Mouse (Mus musculus) bone marrow macrophage, adult 2 months (primary cell): ENCODE results near the gene Gzmm. TPM values are rescaled to one million over a fixed set of nuclear protein-coding genes. Genes with fewer than 3 reads are reported as not detected.
"Not testable (repeated sequence)": the region's sequence is repeated elsewhere in the genome, so short reads cannot be mapped to it uniquely, and the experiment has no call there.

Source experiments
- H3K27ac ChIP-seq: 2 replicates; pipeline ENCODE4 v1.5.1; 2012; ENCODE audit warnings: low read depth, low read length; ENCODE audit not compliant: insufficient read depth
- H3K4me1 ChIP-seq: 2 replicates; pipeline ENCODE4 v1.6.1; 2012; ENCODE audit warnings: low read length; ENCODE audit not compliant: control insufficient read depth, insufficient read depth
- H3K4me3 ChIP-seq: 2 replicates; pipeline ENCODE4 v1.5.1; 2012; ENCODE audit warnings: mild to moderate bottlenecking, low read length, moderate library complexity; ENCODE audit not compliant: insufficient read depth
- CTCF ChIP-seq: IDR thresholded peaks from 2 replicates; pipeline ENCODE4 v1.5.1; 2012; ENCODE audit warnings: low read depth, mild to moderate bottlenecking, low read length, moderate library complexity
- POLR2A ChIP-seq: IDR thresholded peaks from 2 replicates; pipeline ENCODE4 v1.6.1; 2012; ENCODE audit warnings: mild to moderate bottlenecking, low read depth, low read length, borderline replicate concordance
- polyA plus RNA-seq: library from polyadenylated mRNA; stranded (reverse); fragments of >200 nt; gene quantifications from 2 replicates; pipeline ENCODE4 v1.2.4, GENCODE M21; 2012; ENCODE audit not compliant: missing spikeins, insufficient read depth, insufficient read length

Gzmm gene
- polyA plus RNA-seq, 1 experiment: not detected

DNA sequence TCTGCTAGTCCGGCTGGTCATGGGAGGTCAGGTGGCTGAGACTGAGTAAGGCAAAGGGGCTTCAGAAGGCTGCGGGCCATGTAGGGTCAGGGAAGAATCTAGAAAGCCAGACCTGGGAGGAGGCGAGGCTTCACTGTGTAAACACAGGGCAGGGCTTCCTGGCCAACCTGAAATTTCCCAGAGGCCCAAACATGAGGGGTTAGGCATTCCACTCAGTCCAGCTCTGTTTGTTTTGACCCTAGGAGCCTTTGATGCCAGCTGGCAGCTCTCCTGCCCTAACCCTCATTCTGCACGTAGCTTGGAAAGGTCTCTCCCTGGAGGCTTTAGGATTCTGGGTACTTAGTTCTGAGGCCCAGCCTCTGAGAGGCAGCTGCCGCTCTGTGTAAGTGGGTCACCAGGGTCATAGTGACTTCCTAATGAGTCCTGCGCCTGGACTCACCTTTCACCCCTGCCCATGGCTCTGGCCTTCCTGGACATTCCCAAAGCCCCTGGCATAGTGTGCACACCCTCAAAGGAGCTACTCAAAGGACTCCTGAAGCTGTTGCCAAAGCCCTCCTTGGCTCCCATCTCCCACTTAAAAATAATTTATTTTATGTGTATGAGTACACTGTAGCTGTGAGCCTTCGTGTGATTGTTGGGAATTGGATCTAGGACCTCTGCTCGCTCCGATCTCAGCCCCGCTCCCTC is 12.8 kb downstream of the Gzmm start:
- TF ChIP-seq CTCF (no peak), POLR2A (no peak)
- H3K4me3 ChIP-seq: no peak overlapping the region
- H3K4me1 ChIP-seq: peaks cover 27% of the 10 kb centered on the region
- no peak overlapping the region for H3K27ac ChIP-seq

DNA sequence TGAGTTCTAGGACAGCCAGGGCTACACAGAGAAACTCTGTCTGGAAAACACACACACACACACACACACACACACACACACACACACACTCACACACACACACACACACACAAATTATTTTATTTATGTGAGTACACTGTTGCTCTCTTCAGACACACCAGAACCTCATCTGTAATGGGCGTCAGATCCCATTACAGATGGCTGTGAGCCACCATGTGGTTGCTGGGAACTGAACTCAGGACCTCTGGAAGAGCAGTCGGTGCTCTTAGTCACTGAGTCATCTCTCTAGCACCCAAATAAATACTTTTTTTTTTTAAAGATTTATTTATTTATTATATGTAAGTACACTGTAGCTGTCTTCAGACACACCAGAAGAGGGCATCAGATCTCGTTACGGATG is 14.2 kb downstream of the Gzmm start:
- H3K4me1 ChIP-seq: peaks cover 17% of the 10 kb centered on the region
- not testable (repeated sequence) for H3K27ac ChIP-seq, H3K4me3 ChIP-seq

DNA sequence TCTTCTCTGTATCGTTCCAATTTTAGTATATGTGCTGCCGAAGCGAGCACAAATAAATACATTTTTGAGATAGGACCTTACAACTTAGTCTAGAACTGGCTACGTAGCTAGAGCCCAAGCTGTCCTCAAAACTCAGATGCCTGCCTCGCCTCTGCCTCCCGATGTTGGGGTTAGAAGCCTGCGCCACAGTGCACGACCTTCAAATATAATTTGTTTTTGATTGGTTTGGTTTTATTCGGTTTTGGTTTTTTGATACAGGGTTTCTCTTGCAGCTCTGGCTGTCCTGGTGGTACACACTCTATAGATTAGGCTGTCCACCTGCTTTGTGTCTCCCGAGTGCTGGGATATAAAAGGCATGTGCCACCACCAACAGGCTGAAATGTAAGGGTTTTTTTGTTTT is 14.7 kb downstream of the Gzmm start:
- H3K4me3 ChIP-seq: peak overlapping the region; percentile 48

DNA sequence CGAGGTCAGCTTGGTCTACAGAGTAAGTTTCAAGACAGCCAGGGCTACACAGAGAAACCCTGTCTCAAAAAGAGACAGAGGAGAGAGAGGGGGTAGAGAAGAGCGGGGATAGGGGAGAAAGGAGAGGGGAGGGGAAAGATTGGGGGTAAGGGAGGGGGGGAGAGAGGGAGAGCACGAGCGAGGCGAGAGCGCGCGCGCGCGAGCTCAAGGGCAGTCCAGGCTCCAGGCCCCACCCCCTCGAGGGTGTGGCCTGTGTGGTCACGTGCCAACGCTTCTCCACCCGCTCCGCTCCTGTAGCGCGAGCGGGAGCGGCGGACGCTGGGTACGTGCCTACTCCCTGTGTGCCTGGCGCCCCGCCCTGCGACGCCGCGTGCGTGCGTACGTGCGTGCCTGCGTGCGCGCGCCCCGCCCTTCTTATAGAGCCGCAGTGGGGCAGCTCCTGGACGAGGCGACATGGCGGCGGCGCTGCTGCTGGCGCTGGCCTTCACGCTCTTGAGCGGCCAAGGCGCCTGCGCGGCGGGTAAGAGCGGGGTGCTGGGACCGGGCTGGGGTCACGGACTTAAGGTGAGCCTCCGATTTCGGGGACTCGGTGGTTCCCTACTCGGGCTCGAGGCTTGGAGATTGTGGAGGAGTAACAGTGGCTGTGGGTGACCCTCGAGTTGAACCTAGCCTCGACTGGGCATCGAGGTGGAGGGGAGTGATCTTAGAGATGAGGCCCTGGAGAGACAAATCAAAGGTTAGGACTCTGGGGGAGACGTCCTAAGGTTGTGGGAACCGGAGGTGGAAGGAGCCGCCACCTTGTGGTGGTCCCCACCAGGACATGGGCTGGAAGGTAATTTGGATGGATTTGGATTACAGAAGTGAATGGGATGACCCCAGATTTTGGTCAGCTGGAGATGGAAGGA is 15.5 kb downstream of the Gzmm start, which contains the start of gene Bsg:
Gene Bsg (plus strand): TSS at position 427 of the 905 bp plus-strand sequence.
- Histone ChIP-seq H3K4me3 (peak within 1 kb of the TSS; percentile 76), H3K4me1 (peaks cover 15% of the 10 kb centered on the region), H3K27ac (peak within 1 kb of the TSS; percentile 60)
- TF ChIP-seq POLR2A (peak; percentile 92), CTCF (no peak)

More for the DNA sequence above, 14.7 kb downstream of the Gzmm start:
- Histone ChIP-seq H3K4me1 (peaks cover 15% of the 10 kb centered on the region), H3K27ac (no peak overlapping the region)
- TF ChIP-seq CTCF (no peak), POLR2A (no peak)

DNA sequence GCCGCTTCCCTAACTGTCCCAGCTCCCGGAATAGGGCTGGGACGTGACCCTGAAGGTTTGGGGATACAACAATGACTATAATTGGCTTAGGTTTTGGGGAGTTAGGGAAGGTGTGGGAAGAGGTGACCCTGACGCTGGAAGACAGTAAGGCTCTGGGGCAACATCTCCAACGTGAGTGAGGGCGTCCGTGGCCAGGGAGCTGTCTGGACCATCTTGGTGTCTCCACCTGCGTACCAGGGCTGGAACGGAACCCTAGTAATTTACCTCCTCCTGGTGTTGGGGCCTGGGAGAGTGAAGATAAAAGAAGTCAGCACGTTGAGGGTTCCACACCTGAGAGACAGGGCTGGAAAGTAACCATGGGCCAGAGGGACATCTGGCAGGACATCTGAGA is 16.1 kb downstream of the Gzmm start:
- no peak overlapping the region for H3K27ac ChIP-seq
- H3K4me3 ChIP-seq: peak overlapping the region; percentile 76
- peaks cover 15% of the 10 kb centered on the region for H3K4me1 ChIP-seq
- TF ChIP-seq CTCF: no peak
- TF ChIP-seq POLR2A: no peak

DNA sequence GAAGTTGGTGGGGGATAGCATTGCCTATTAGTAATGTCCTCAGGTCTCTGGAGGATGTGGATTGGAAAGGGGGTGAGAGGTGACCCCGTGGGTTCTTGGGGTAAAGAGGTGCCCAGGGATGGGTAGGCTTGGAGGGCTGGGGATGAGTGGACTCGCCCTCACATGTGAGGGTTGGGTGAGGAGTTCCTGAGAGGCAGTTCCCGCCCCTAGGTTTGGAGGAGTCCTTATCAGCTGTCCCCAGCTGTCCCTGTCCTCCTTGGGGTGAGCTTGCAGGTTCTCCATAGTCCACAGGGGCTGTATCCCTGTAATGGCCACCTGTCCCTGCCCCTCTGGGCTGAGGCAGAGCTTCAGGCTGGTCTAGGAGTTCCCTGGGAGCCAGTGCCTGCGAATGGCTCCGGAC is 17.1 kb downstream of the Gzmm start:
- Histone ChIP-seq H3K4me1 (peaks cover 15% of the 10 kb centered on the region), H3K27ac (no peak overlapping the region), H3K4me3 (peak overlapping the region; percentile 76; the same call in 1 of the 2 replicates)
- TF ChIP-seq POLR2A: no peak
- TF ChIP-seq CTCF: no peak

DNA sequence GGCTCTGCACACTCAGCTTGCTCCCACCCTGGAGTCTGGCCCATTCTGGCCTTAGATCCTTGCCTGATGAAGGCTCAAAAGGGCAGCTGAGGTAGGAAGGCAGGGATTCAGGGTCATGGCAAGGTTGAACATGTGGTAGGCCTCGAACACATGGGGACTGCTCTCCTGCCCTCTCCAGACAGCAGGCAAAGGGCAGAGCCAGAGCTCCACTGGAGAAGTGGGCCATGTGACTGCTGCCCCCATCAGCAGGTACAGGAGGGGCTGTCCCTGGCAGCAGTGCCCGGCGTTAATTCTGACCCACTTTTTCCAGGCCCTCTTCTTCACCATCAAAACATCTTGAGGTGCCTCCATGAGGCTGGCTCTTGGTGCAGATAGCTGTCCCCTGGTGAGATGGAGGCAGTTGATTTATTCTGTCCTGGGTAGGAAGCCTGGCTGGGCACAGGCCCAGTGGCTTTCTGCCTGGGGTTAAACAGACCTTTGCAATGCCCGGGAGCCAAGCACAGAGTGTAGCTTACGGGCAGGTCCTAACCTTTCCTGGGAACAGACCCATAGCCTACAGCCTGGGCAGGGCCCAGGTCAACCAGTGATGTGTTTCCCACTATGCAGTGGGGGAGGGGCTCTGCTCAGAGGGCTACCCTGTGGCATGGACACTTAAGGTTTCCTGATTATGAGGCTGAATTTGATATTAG is 17.7 kb downstream of the Gzmm start:
- peaks cover 15% of the 10 kb centered on the region for H3K4me1 ChIP-seq
- H3K27ac ChIP-seq: no peak overlapping the region
- H3K4me3 ChIP-seq: no peak overlapping the region
- TF ChIP-seq CTCF: no peak
- TF ChIP-seq POLR2A: no peak

DNA sequence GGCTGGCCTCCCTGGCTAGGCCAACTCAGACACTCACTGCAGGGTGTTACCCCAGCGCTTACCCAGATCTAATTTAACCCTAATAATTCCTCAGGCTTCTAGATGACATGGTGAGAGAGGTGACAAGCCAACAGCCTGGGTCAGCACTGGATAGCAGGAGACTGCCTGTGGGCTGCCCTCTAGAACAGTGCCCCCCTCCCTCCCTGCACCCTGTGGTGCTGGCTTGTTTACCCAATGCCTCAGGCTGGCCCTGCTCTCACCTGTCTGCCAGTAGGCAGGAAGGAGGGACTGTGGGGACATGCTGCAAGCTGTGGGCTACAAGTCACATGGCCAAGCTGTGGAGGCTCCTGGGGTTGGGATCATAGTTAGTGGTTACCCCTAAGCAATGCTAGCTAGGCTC is 18.3 kb downstream of the Gzmm start:
- Histone ChIP-seq H3K4me1 (peaks cover 15% of the 10 kb centered on the region), H3K27ac (no peak overlapping the region), H3K4me3 (no peak overlapping the region)

DNA sequence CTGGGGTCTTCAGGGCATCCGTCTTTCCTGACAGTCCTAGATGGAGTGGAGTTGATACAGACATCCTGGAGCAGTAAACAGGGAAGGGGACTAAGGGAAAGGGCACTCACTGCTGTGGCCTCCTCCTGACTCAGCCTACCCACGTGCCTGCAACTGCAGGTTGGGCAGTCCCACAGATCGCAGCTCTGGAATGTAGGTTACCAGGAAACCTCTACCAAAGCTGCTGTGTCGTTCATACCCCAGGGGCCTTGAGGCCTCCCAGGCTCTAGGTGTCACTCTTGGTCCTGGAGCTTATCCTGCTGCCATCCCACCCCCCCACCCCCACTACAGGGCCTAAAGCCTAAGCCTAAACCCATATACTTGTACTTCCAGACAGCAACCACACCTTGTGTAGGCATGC is 18.9 kb downstream of the Gzmm start:
- H3K4me1 ChIP-seq: peaks cover 15% of the 10 kb centered on the region
- no peak overlapping the region for H3K27ac ChIP-seq
- TF ChIP-seq POLR2A: no peak
- no peak for TF ChIP-seq CTCF
- no peak overlapping the region for H3K4me3 ChIP-seq

More for the DNA sequence above, 18.3 kb downstream of the Gzmm start:
- no peak for TF ChIP-seq POLR2A
- TF ChIP-seq CTCF: no peak
